Mouse (Mus musculus): ENCODE measurements around the gene Napepld. TPM values are rescaled to one million over a fixed set of nuclear protein-coding genes. Genes with fewer than 3 reads are reported as not detected.

Gene Napepld
- total RNA-seq, 1 experiment = 4.3 TPM

DNA sequence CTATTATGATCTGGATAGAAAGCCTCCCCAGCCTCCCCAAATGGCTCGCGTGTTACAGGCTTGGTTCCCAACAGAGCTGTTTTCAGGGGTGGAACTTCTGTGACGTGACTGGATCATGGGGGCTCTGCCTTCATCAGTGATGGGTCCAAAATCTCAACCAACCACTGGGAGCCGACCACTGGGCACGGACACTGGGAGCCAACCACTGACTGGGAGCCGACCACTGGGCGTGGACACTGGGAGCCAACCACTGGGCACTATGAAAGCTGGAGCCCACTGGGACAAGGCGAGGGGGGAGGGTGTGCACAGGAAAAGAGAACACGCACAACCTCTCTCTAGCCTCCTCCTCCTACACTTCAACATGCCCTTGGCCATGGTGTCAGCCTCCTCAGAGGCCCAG is 17.4 kb downstream of the Napepld start:
- H3K36me3 ChIP-seq (ENCODE audit: control insufficient read depth, insufficient read depth, low read length, poor library complexity, severe bottlenecking) = no peaks in the 10 kb centered on the region
- in situ Hi-C loops (cut with MboI; ENCODE audit: low sequenced_read_pairs in 2 of 2, unreplicated experiment in 2 of 2) = no loop called here
- DNase-seq (ENCODE audit: low read depth, low spot score) = no peak

DNA sequence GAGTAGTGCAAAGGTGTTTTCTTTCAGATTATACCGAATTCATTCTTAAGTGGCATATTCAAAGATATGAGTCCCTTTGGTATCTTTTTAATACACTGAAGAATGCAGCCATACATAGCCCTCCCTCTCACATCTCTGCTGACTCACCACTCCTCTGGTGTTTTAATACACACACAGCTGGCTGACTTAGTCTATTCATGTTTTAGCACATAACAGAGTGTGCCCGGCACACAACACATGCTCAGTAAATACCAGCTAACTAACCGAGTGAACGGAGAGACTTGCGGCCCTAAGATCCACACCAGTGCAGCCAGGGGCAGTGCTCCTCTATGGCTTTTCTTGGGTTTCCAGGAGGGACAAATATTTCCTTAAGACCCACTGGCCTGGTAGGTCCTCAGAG is 20.3 kb downstream of the Napepld start:
- Histone ChIP-seq H3K4me3 (ENCODE audit: insufficient read depth in 1 of 2, low read depth in 1 of 2, low read length in 2 of 2, poor library complexity in 1 of 2, severe bottlenecking in 1 of 2) (no peak overlapping the region), H3K36me3 (ENCODE audit: control insufficient read depth, insufficient read depth, low read length, poor library complexity, severe bottlenecking) (no peaks in the 10 kb centered on the region), H3K4me1 (ENCODE audit: control insufficient read depth in 2 of 2, insufficient read depth in 2 of 2, low read length in 2 of 2, poor library complexity in 1 of 2) (peaks cover 0 to 7% of the 10 kb centered on the region in 2 experiments; a peak in 2 of 4 replicates), H3K9ac (ENCODE audit: insufficient read depth, low read depth, low read length, poor library complexity, severe bottlenecking) (no peak overlapping the region), H3K9me3 (ENCODE audit: control insufficient read depth, insufficient read depth, low read depth, low read length) (no peaks in the 10 kb centered on the region), H3K27ac (ENCODE audit: insufficient read depth, low read depth, low read length, poor library complexity, severe bottlenecking) (no peak overlapping the region)
- no peak for DNase-seq (ENCODE audit: low read depth, low spot score)
- in situ Hi-C loops (cut with MboI; ENCODE audit: low sequenced_read_pairs in 2 of 2, unreplicated experiment in 2 of 2) = no loop called here
- TF ChIP-seq ZC3H11A (IDR thresholded peaks at IDR 0.05; ENCODE audit: borderline replicate concordance, low read depth, low read length) (no peak), HCFC1 (IDR thresholded peaks at IDR 0.05; ENCODE audit: borderline replicate concordance, insufficient read depth, low read length) (no peak), CHD2 (IDR thresholded peaks at IDR 0.05; ENCODE audit: low read depth, low read length) (no peak), MAFK (IDR thresholded peaks at IDR 0.05; ENCODE audit: insufficient read depth, low read depth, low read length) (no peak), ZNF384 (IDR thresholded peaks at IDR 0.05; ENCODE audit: low read depth, low read length) (no peak)

More for the DNA sequence above, 17.4 kb downstream of the Napepld start:
- Histone ChIP-seq H3K9me3 (ENCODE audit: control insufficient read depth, insufficient read depth, low read depth, low read length) (no peaks in the 10 kb centered on the region), H3K4me3 (ENCODE audit: insufficient read depth in 1 of 2, low read depth in 1 of 2, low read length in 2 of 2, poor library complexity in 1 of 2, severe bottlenecking in 1 of 2) (peak overlapping the region in 1 of 2 experiments; percentile 60; a peak in 2 of 4 replicates), H3K4me1 (ENCODE audit: control insufficient read depth in 2 of 2, insufficient read depth in 2 of 2, low read length in 2 of 2, poor library complexity in 1 of 2) (peaks cover 0 to 4% of the 10 kb centered on the region in 2 experiments; a peak in 2 of 4 replicates), H3K9ac (ENCODE audit: insufficient read depth, low read depth, low read length, poor library complexity, severe bottlenecking) (no peak overlapping the region), H3K27ac (ENCODE audit: insufficient read depth, low read depth, low read length, poor library complexity, severe bottlenecking) (no peak overlapping the region)
- TF ChIP-seq ZC3H11A (IDR thresholded peaks at IDR 0.05; ENCODE audit: borderline replicate concordance, low read depth, low read length) (no peak), HCFC1 (IDR thresholded peaks at IDR 0.05; ENCODE audit: borderline replicate concordance, insufficient read depth, low read length) (no peak), CHD2 (IDR thresholded peaks at IDR 0.05; ENCODE audit: low read depth, low read length) (no peak), MAFK (IDR thresholded peaks at IDR 0.05; ENCODE audit: insufficient read depth, low read depth, low read length) (no peak)

DNA sequence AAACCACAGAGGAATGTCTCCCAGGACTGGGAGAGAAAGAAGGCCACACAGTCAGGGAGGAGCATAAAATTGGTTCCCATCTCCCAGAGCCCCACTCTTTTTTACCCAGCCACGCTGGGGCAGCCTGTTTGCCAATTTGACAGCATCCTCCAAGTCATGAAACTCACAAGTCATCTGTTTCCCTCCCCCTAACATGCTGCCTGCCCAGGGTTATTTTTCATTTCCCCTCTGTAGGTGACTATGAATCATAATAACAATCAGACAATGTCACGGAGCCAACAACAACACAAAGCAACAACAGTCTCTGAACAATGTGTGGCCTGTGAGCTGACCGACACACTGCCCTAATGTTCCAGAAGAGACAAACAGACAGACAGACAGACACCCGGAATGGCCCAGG is 21.2 kb downstream of the Napepld start:
- no peaks in the 10 kb centered on the region for H3K9me3 ChIP-seq (ENCODE audit: control insufficient read depth, insufficient read depth, low read depth, low read length)
- no peaks in the 10 kb centered on the region for H3K36me3 ChIP-seq (ENCODE audit: control insufficient read depth, insufficient read depth, low read length, poor library complexity, severe bottlenecking)
- in situ Hi-C loops (cut with MboI; ENCODE audit: low sequenced_read_pairs in 2 of 2, unreplicated experiment in 2 of 2) = no loop called here

DNA sequence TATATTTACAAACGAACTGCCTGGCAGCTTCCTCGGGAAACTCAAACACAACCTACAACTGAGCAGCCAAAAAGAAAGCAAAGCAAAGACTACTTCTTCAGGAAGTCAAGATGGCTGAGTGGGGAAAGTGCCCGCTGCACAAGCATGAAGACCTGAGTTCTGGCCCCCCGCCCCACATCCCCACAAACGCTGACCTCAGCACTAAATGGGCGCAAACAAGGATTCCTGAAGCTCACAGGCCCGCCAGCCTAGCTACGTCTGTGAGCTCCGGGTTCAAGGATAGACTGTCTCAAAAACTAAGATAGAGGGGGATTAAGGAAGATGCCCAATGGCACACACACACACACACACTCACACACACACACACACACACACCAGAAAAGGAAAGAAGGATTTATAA is 22.8 kb downstream of the Napepld start:
- Histone ChIP-seq H3K9ac (ENCODE audit: insufficient read depth, low read depth, low read length, poor library complexity, severe bottlenecking) (no peak overlapping the region), H3K4me1 (ENCODE audit: control insufficient read depth in 2 of 2, insufficient read depth in 2 of 2, low read length in 2 of 2, poor library complexity in 1 of 2) (peaks cover 9 to 13% of the 10 kb centered on the region in 2 experiments), H3K36me3 (ENCODE audit: control insufficient read depth, insufficient read depth, low read length, poor library complexity, severe bottlenecking) (no peaks in the 10 kb centered on the region), H3K9me3 (ENCODE audit: control insufficient read depth, insufficient read depth, low read depth, low read length) (no peaks in the 10 kb centered on the region), H3K4me3 (ENCODE audit: insufficient read depth in 1 of 2, low read depth in 1 of 2, low read length in 2 of 2, poor library complexity in 1 of 2, severe bottlenecking in 1 of 2) (no peak overlapping the region), H3K27ac (ENCODE audit: insufficient read depth, low read depth, low read length, poor library complexity, severe bottlenecking) (no peak overlapping the region)
- in situ Hi-C loops (cut with MboI; ENCODE audit: low sequenced_read_pairs in 2 of 2, unreplicated experiment in 2 of 2) = no loop called here
- no peak for DNase-seq (ENCODE audit: low read depth, low spot score)
- TF ChIP-seq MAFK (IDR thresholded peaks at IDR 0.05; ENCODE audit: insufficient read depth, low read depth, low read length) (peak; percentile 81), ZC3H11A (IDR thresholded peaks at IDR 0.05; ENCODE audit: borderline replicate concordance, low read depth, low read length) (no peak)

More for the DNA sequence above, 21.2 kb downstream of the Napepld start:
- no peak for TF ChIP-seq ZC3H11A (IDR thresholded peaks at IDR 0.05; ENCODE audit: borderline replicate concordance, low read depth, low read length)
- TF ChIP-seq CHD2 (IDR thresholded peaks at IDR 0.05; ENCODE audit: low read depth, low read length) = no peak
- TF ChIP-seq HCFC1 (IDR thresholded peaks at IDR 0.05; ENCODE audit: borderline replicate concordance, insufficient read depth, low read length) = no peak
- no peak for TF ChIP-seq MAFK (IDR thresholded peaks at IDR 0.05; ENCODE audit: insufficient read depth, low read depth, low read length)
- TF ChIP-seq ZNF384 (IDR thresholded peaks at IDR 0.05; ENCODE audit: low read depth, low read length) = no peak
- no peak overlapping the region for H3K27ac ChIP-seq (ENCODE audit: insufficient read depth, low read depth, low read length, poor library complexity, severe bottlenecking)
- no peak for DNase-seq (ENCODE audit: low read depth, low spot score)
- H3K4me3 ChIP-seq (ENCODE audit: insufficient read depth in 1 of 2, low read depth in 1 of 2, low read length in 2 of 2, poor library complexity in 1 of 2, severe bottlenecking in 1 of 2) = no peak overlapping the region
- no peak overlapping the region for H3K9ac ChIP-seq (ENCODE audit: insufficient read depth, low read depth, low read length, poor library complexity, severe bottlenecking)
- peaks cover 0 to 13% of the 10 kb centered on the region in 2 experiments; a peak in 2 of 4 replicates for H3K4me1 ChIP-seq (ENCODE audit: control insufficient read depth in 2 of 2, insufficient read depth in 2 of 2, low read length in 2 of 2, poor library complexity in 1 of 2)

DNA sequence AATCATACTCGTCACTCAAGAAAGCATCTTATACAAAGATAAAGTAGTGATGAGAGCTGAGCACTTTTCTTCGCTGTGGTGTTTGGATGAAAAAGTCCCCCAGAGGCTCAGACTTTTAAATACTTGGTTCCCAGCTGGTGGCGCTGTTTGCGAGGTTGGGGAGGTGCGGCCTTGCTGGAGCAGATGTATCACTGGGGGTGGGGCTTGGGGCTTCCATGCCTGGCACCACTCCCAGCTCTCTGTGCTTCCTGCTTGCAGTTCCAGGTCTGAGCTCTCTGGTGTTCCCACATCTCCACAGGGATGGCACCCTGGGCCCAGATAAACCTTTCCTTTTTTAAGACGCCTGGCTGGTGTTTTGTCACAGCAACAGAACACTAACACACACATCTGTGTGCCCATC is 23.3 kb downstream of the Napepld start:
- DNase-seq (ENCODE audit: low read depth, low spot score) = no peak
- in situ Hi-C loops (cut with MboI; ENCODE audit: low sequenced_read_pairs in 2 of 2, unreplicated experiment in 2 of 2) = no loop called here
- Histone ChIP-seq H3K9me3 (ENCODE audit: control insufficient read depth, insufficient read depth, low read depth, low read length) (no peaks in the 10 kb centered on the region), H3K4me3 (ENCODE audit: insufficient read depth in 1 of 2, low read depth in 1 of 2, low read length in 2 of 2, poor library complexity in 1 of 2, severe bottlenecking in 1 of 2) (no peak overlapping the region), H3K9ac (ENCODE audit: insufficient read depth, low read depth, low read length, poor library complexity, severe bottlenecking) (no peak overlapping the region), H3K4me1 (ENCODE audit: control insufficient read depth in 2 of 2, insufficient read depth in 2 of 2, low read length in 2 of 2, poor library complexity in 1 of 2) (peaks cover 11 to 13% of the 10 kb centered on the region in 2 experiments), H3K36me3 (ENCODE audit: control insufficient read depth, insufficient read depth, low read length, poor library complexity, severe bottlenecking) (no peaks in the 10 kb centered on the region), H3K27ac (ENCODE audit: insufficient read depth, low read depth, low read length, poor library complexity, severe bottlenecking) (no peak overlapping the region)
- no peak for TF ChIP-seq HCFC1 (IDR thresholded peaks at IDR 0.05; ENCODE audit: borderline replicate concordance, insufficient read depth, low read length)

Measured in ES-E14 (cell line).